Mouse (Mus musculus) neural tube, embryonic 15.5 days (tissue): ENCODE measurements at regions not wholly inside any gene's neighbourhood (a gene's known extent, or its start where the extent isn't known, plus 50 kb on each side); places are given as distances from the start of the nearest gene placed in this dataset.
A peak's percentile ranks its signal among the peaks of the same experiment; 100 is the strongest.

ENCODE experiments used
- ATAC-seq: fragments of 200-750 bp; cut with Nextera tagmentation; 2 replicates; pipeline ENCODE4 v1.8.0; 2017; ENCODE audit warnings: mild to moderate bottlenecking, moderate TSS enrichment, moderate library complexity; ENCODE audit not compliant: low FRiP score
- H3K27ac ChIP-seq: fragments of 300-500 bp; sonication (generic); replicated peaks from 2 replicates; pipeline ENCODE4 v1.5.1; 2015; ENCODE audit warnings: mild to moderate bottlenecking, inconsistent platforms
- H3K27me3 ChIP-seq: fragments of 300-500 bp; sonication (generic); replicated peaks from 2 replicates; pipeline ENCODE4 v1.6.1; 2015; ENCODE audit warnings: inconsistent platforms
- H3K36me3 ChIP-seq: fragments of 300-500 bp; sonication (generic); 2 replicates; pipeline ENCODE4 v1.6.1; 2015; ENCODE audit warnings: inconsistent platforms
- H3K4me1 ChIP-seq: fragments of 300-500 bp; sonication (generic); 2 replicates; pipeline ENCODE4 v1.6.1; 2015; ENCODE audit warnings: inconsistent platforms
- H3K4me2 ChIP-seq: fragments of 300-500 bp; sonication (generic); 2 replicates; pipeline ENCODE4 v1.6.1; 2015; ENCODE audit warnings: inconsistent platforms, mild to moderate bottlenecking, moderate library complexity
- H3K4me3 ChIP-seq: fragments of 300-500 bp; sonication (generic); replicated peaks from 2 replicates; pipeline ENCODE4 v1.5.1; 2015; ENCODE audit warnings: mild to moderate bottlenecking, inconsistent platforms
- H3K9ac ChIP-seq: fragments of 300-500 bp; sonication (generic); replicated peaks from 2 replicates; pipeline ENCODE4 v1.6.1; 2015; ENCODE audit warnings: mild to moderate bottlenecking, inconsistent platforms
- H3K9me3 ChIP-seq: fragments of 300-500 bp; sonication (generic); replicated peaks from 2 replicates; pipeline ENCODE4 v1.6.1; 2016; ENCODE audit warnings: inconsistent platforms
- WGBS: fragments of 180-500 bp; shearing (Covaris S2); methylation state at CpG from one replicate; pipeline ENCODE4 v1.1.7; 2015; ENCODE audit warnings: mixed read lengths; 5-methylcytosine and 5-hydroxymethylcytosine counted together

- Histone ChIP-seq H3K36me3 (no peaks in the 10 kb centered on the region), H3K27ac (no peak overlapping the region), H3K4me1 (no peaks in the 10 kb centered on the region), H3K9ac (no peak overlapping the region), H3K4me3 (no peak overlapping the region), H3K9me3 (no peaks in the 10 kb centered on the region), H3K27me3 (no peaks in the 10 kb centered on the region), H3K4me2 (no peak overlapping the region)
- ATAC-seq = no peak
- 88% methylated on average over 3 of the region's 3 CpGs for WGBS
These were observed 926.3 kb downstream of the 4930447A16Rik start for GRCm38 (mm10) chr15:38351701-38352100.

DNA sequence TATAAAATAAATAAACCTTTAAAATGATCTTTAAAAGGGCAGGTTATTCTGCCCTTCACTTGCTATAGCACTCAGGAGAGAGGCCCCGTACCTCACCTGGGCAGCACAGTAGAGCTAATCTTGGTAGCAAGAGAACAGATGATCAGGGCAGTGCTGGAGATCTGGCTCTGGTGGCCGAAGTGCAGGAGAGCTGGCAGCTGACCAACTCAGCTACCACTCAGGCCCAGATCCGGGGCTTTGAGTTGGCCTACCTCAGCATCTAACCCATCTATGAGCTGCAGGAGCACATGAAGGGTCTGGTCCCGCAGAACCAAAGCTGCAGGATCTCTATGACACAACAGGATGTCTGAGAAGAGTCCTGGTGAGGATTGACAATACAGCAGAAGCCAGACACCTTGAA is 928.0 kb downstream of the 4930447A16Rik start:
- Histone ChIP-seq H3K27ac (no peak overlapping the region), H3K27me3 (no peaks in the 10 kb centered on the region), H3K4me3 (no peak overlapping the region), H3K9me3 (no peaks in the 10 kb centered on the region), H3K36me3 (no peaks in the 10 kb centered on the region), H3K4me1 (no peaks in the 10 kb centered on the region), H3K9ac (no peak overlapping the region), H3K4me2 (no peak overlapping the region)
- no peak for ATAC-seq
- WGBS = 77% methylated on average over 4 of the region's 4 CpGs

DNA sequence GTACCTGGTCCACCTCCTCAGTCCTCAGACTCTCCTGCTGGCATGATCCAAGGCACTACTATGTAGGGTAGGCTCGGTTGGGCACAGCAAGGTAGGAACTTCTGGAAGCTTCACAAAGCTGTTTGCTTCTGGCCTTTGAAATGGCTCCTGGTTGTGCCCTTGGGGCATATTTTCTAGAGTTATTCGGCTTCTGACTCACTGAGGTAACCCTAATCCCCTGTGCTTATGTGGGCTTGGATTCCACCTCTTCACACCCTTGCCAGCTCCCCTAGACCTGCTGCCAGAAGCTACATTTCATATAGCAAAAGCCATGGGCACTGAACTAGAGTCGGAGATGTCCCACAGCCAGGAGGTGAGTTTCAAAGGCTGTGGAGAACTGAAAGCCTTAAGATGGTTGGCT is 933.7 kb downstream of the 4930447A16Rik start:
- Histone ChIP-seq H3K27ac (no peak overlapping the region), H3K4me3 (no peak overlapping the region), H3K4me2 (no peak overlapping the region), H3K4me1 (no peaks in the 10 kb centered on the region), H3K9me3 (0 out of 2 replicates have a peak, but pooled peaks cover 4% of the 10 kb centered on the region), H3K36me3 (no peaks in the 10 kb centered on the region), H3K27me3 (no peaks in the 10 kb centered on the region), H3K9ac (no peak overlapping the region)
- ATAC-seq = no peak
- 91% methylated on average over 3 of the region's 3 CpGs for WGBS

DNA sequence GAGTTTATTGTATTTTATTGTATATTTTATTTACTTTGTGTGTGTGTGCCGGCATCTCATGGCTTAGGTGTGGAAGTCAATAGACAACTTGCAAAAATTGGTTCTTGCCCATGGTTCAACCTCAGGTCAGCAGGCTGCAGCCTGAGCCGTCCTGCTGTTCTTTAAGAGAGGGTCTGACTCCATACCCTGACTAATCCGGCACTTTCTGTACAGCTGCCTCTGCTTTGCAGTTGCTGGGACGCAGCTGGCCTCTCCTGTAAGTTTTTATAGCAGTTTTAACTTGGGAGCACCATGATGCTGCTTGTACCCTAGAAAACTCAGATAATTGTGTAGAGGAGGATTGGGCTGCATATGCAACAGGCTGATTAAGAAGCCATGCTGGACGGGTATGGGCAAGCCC is 938.2 kb downstream of the 4930447A16Rik start:
- 80% methylated on average over 5 of the region's 5 CpGs for WGBS
- Histone ChIP-seq H3K27me3 (no peaks in the 10 kb centered on the region), H3K27ac (no peak overlapping the region), H3K36me3 (no peaks in the 10 kb centered on the region), H3K4me1 (no peaks in the 10 kb centered on the region), H3K9me3 (0 out of 2 replicates have a peak, but pooled peaks cover 4% of the 10 kb centered on the region), H3K4me3 (no peak overlapping the region), H3K9ac (no peak overlapping the region), H3K4me2 (no peak overlapping the region)
- ATAC-seq = no peak

GRCm38 (mm10) chr15:38364014-38364413 is 938.7 kb downstream of the 4930447A16Rik start:
- 0 out of 2 replicates have a peak, but pooled peaks cover 4% of the 10 kb centered on the region for H3K9me3 ChIP-seq
- H3K4me2 ChIP-seq = no peak overlapping the region
- H3K27ac ChIP-seq = no peak overlapping the region
- no peak overlapping the region for H3K9ac ChIP-seq
- H3K27me3 ChIP-seq = no peaks in the 10 kb centered on the region
- H3K4me3 ChIP-seq = no peak overlapping the region
- no peaks in the 10 kb centered on the region for H3K4me1 ChIP-seq
- ATAC-seq = no peak
- H3K36me3 ChIP-seq = no peaks in the 10 kb centered on the region
- WGBS = 82% methylated on average over 3 of the region's 3 CpGs

DNA sequence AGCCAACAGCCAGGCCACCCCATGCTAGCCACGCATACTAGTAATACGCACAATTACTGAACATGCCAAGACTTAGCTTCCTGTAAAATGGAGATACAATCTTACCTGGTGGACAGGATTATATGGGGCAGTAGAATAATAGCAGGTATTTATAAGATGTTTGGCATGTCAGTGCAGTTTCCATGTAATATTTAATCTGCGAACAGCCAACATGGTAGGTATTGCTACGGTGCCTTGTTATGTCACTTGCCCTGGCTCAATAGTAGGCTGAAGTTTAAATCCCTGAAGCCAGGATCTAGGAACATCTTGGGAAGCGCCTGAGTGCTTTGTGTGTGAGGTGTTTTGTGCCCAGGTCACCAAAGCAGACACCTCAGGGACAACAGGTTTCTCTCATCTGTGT is 942.3 kb downstream of the 4930447A16Rik start:
- 96% methylated on average over 5 of the region's 5 CpGs for WGBS

GRCm38 (mm10) chr15:38368291-38368690 is 942.9 kb downstream of the 4930447A16Rik start:
- H3K27ac ChIP-seq = no peak overlapping the region
- H3K9me3 ChIP-seq = no peaks in the 10 kb centered on the region
- WGBS = 92% methylated on average over 4 of the region's 4 CpGs
- H3K9ac ChIP-seq = no peak overlapping the region
- ATAC-seq = no peak
- no peaks in the 10 kb centered on the region for H3K4me1 ChIP-seq
- H3K36me3 ChIP-seq = no peaks in the 10 kb centered on the region
- H3K4me3 ChIP-seq = no peak overlapping the region
- no peaks in the 10 kb centered on the region for H3K27me3 ChIP-seq
- H3K4me2 ChIP-seq = no peak overlapping the region

More for the DNA sequence above, 942.3 kb downstream of the 4930447A16Rik start:
- no peak overlapping the region for H3K9ac ChIP-seq
- H3K4me3 ChIP-seq = no peak overlapping the region
- no peaks in the 10 kb centered on the region for H3K36me3 ChIP-seq
- H3K4me1 ChIP-seq = no peaks in the 10 kb centered on the region
- no peak for ATAC-seq
- H3K9me3 ChIP-seq = no peaks in the 10 kb centered on the region
- no peaks in the 10 kb centered on the region for H3K27me3 ChIP-seq
- H3K27ac ChIP-seq = no peak overlapping the region
- H3K4me2 ChIP-seq = no peak overlapping the region

DNA sequence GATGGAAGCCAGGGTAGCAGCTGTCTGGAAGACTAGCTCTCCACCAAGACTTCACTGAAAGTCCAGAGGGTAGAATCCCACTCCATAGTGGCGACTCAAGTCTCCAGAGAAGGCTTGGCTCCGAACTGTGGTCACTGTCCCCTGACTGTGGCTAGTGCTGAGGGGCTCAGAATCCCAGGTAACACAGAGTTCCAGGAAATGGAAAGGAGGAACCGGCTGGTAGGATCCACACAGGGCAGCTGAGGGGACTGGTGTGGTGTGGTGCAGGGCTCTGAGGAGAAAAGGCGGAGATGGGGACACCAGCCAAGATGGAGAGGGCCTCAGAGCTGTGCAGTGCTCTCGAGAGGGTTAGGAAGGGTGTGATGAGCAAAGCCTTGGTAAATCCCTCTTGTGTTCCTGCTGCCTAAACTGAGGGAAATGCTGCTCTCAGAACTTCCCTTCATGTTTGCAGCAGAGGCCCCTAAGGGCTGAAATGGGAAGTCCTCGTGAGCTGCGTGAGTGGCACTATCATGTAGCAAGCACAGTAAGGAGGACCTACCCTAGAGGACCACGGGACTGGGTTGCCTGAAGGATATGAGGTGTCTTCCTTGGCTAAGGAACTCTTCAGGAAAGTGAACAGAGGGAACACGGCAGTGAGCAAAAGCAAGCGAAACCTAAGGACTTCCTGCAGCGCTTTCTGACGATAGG is 946.2 kb downstream of the 4930447A16Rik start:
- no peaks in the 10 kb centered on the region for H3K27me3 ChIP-seq
- no peaks in the 10 kb centered on the region for H3K9me3 ChIP-seq
- ATAC-seq = no peak
- no peak overlapping the region for H3K27ac ChIP-seq
- H3K9ac ChIP-seq = no peak overlapping the region
- WGBS = 88% methylated on average over 12 of the region's 12 CpGs
- no peak overlapping the region for H3K4me2 ChIP-seq
- peaks cover 8% of the 10 kb centered on the region for H3K4me1 ChIP-seq
- H3K36me3 ChIP-seq = no peaks in the 10 kb centered on the region
- H3K4me3 ChIP-seq = no peak overlapping the region

DNA sequence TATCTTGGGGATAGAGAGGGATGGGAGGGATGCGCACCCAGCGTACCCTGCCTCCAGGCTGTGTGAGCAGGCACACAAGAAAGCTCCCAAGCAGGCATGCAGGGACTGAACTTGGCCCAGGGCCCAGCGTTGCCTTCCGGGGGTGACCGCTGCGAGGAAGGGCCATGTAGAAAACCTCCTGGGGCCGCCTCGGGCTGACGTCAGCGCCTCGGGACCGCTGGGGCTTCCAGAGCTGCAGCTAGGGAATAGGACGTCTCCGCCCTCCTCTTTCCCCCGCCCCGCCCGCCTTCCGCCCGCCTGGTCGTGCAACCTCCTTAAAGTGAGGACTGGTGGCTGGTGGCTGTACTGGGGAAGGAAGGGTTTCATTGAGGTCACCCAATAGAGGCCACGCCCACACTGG is 948.4 kb downstream of the 4930447A16Rik start:
- H3K9ac ChIP-seq = 0 out of 2 replicates have a peak overlapping the region, but pooled peaks have one; percentile 20
- H3K4me2 ChIP-seq = peak overlapping the region; percentile 62
- no peaks in the 10 kb centered on the region for H3K36me3 ChIP-seq
- H3K27me3 ChIP-seq = no peaks in the 10 kb centered on the region
- 5% methylated on average over 18 of the region's 21 CpGs for WGBS
- H3K4me3 ChIP-seq = peak overlapping the region; percentile 33
- no peaks in the 10 kb centered on the region for H3K9me3 ChIP-seq
- H3K27ac ChIP-seq = peak overlapping the region; percentile 37; the same call in 1 of the 2 replicates
- peak; percentile 77 for ATAC-seq
- H3K4me1 ChIP-seq = peaks cover 8% of the 10 kb centered on the region

DNA sequence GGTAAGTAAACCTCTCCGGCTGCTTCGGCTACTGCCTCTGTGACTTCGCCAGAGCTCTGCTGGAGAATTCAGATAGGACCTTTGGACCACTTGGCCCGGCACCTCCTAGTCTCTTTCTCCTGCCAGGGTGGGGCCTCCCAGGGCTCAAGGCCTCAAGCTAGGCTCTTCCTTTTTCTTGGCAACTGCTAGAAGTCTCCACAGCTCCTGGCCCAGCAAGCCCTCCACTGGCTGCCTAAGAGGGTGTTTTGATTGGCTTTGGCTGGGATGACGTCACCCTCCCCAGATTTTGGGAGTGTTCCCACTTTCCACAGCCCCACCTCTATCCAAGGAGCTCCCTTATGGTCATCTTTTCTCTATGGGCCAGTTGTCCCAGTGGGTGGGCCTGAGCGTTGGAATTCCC is 949.4 kb downstream of the 4930447A16Rik start:
- ATAC-seq = no peak
- no peaks in the 10 kb centered on the region for H3K36me3 ChIP-seq
- peaks cover 8% of the 10 kb centered on the region for H3K4me1 ChIP-seq
- H3K4me2 ChIP-seq = no peak overlapping the region
- H3K4me3 ChIP-seq = no peak overlapping the region
- no peaks in the 10 kb centered on the region for H3K27me3 ChIP-seq
- no peak overlapping the region for H3K27ac ChIP-seq
- no peaks in the 10 kb centered on the region for H3K9me3 ChIP-seq
- H3K9ac ChIP-seq = no peak overlapping the region
- WGBS = 80% methylated on average over 6 of the region's 6 CpGs

DNA sequence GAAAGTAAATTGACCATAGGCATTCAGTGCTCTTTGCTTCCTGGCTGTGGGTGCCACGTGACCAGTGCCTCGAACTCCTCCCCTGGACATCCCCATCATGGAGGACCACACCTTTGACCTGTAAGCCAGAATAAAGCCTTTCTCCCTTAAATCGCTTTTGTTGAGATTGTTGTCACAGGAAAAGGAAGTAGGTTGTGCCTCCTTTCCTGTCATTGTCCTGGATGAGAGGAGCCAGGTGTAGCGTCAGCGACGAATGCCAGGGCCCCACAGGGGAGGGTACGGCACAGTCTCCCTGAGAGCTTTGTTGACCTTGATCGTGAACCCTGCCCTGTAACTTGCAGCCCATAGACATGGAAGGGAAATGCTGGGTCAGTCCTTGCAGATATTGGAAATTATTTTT is 952.8 kb downstream of the 4930447A16Rik start:
- Histone ChIP-seq H3K36me3 (no peaks in the 10 kb centered on the region), H3K4me3 (no peak overlapping the region), H3K9me3 (no peaks in the 10 kb centered on the region), H3K9ac (no peak overlapping the region), H3K27ac (no peak overlapping the region), H3K4me2 (no peak overlapping the region), H3K27me3 (no peaks in the 10 kb centered on the region), H3K4me1 (peaks cover 8% of the 10 kb centered on the region)
- WGBS = 86% methylated on average over 8 of the region's 8 CpGs
- no peak for ATAC-seq

DNA sequence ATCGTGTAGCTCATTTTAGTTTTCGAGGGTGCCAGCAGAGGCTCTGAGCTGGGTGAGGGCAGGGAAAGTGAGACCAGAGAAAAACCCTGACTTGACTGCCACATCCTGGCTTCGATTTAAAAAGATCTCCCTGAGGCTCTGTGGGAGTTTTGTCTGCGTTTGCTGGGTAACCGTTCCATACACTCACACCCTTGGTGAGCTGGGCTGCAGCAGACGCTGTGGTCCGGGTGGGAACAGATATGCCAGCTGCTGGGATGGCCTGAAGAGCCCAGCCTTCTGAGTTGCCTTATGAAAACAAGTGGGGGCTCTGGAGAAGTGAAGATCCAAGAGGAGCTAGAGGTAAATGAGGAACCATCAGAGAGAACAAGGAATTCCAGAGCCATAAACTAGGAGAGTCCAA is 962.3 kb downstream of the 4930447A16Rik start:
- Histone ChIP-seq H3K4me1 (peaks cover 14% of the 10 kb centered on the region), H3K9me3 (no peaks in the 10 kb centered on the region), H3K36me3 (no peaks in the 10 kb centered on the region), H3K4me2 (no peak overlapping the region), H3K9ac (no peak overlapping the region), H3K4me3 (no peak overlapping the region), H3K27me3 (no peaks in the 10 kb centered on the region), H3K27ac (no peak overlapping the region)
- no peak for ATAC-seq
- WGBS = 78% methylated on average over 7 of the region's 7 CpGs
